Mouse (Mus musculus) embryonic stem cell, embryonic (primary cell): ENCODE results near the gene Mras.

Experiments
- CTCF ChIA-PET, 4 experiments: fragments of 300-600 bp in 2 of 4; fragments of 350-600 bp in 2 of 4; sonication (Branson Sonifier 250); formaldehyde crosslinking; loops; one replicate each; lab custom pipeline; 2022; ENCODE audit warnings: inconsistent platforms in 2 of 4; lab: Charles Lee
- POLR2A ChIA-PET, 4 experiments: fragments of 300-600 bp in 2 of 4; fragments of 350-600 bp in 2 of 4; sonication (Branson Sonifier 250); formaldehyde crosslinking; loops; one replicate each; lab custom pipeline; 2022; ENCODE audit warnings: antibody characterized with exemption in 4 of 4, inconsistent platforms in 1 of 4; lab: Charles Lee

Gene Mras

DNA sequence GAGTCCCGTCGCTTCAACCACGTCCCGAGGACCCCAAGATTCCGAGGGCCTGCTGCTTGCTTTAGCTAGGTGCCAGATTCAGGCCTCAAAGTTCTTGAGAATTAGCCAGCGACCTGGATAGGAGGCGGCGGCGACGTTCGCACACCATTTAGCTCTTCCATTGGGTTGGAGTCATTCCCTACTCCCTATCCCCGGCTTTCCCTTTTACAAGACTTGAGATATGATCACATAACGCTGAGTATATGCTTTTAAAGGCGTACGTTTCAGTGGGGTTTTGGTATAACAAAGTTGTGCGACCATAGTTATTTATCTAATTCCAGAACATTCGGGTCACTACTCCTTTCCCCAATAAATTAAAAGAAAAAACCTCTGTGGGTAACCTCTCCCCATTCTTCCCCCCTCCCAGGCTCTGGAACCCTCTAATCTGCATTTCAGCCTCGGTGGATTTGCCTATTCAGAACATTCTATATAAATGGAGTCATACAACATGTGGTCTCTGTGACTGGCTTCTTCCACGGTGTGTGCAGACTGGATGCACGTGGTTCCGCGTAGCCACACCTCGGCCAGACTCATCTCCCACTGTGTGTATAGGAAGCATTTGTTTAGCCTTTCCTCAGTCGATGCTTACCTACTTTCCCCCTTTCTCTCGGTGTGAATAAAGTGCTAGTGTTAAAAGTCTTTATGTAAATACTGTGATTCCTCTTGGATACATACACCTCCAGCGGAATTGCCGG is at the start of gene Mras:
Gene Mras (minus strand): TSS at position 351 of the 734 bp plus-strand sequence.
- ChIA-PET POLR2A (interaction anchor here (0.5 to 22.8 kb wide), 13 partner anchors 10 to 1436 kb away, joined by 3 to 395 read pairs (median 4); partner anchors contain the start of genes Armc8 (in 1 of the 4) and Cep70 (in 1 of the 4)), CTCF (interaction anchor here in 3 of 4 experiments (0.5 to 1.6 kb wide), 9 partner anchors 7 to 192 kb away, joined by 3 to 6 read pairs (median 3); partner anchors contain the start of genes Dzip1l (in 1 of the 3) and Nme9 (in 1 of the 3))

GRCm38 (mm10) chr9:99485144-99485543 is 48.0 kb upstream of the Mras start:
- ChIA-PET POLR2A (interaction anchor here in 2 of 4 experiments (1.1 to 1.4 kb wide), 2 partner anchors 13 to 91 kb away, joined by 3 read pairs; partner anchors contain the start of gene Dbr1 (in 1 of the 2)), CTCF (interaction anchor here in 2 of 4 experiments (0.7 kb wide), 2 partner anchors 14 to 16 kb away, joined by 3 read pairs; no protein-coding TSS in a partner anchor)

- ChIA-PET POLR2A (interaction anchor here in 2 of 4 experiments (1.0 to 1.5 kb wide), 4 partner anchors 13 to 211 kb away, joined by 3 read pairs; partner anchors contain the start of genes Dbr1 (in 1 of the 2) and Esyt3 (in 1 of the 2)), CTCF (interaction anchor here in 1 of 4 experiments (0.5 kb wide), 1 partner anchor 107 kb away, joined by 8 read pairs; no protein-coding TSS in a partner anchor)
Observed at GRCm38 (mm10) chr9:99484632-99485031, 47.5 kb upstream of the Mras start.

DNA sequence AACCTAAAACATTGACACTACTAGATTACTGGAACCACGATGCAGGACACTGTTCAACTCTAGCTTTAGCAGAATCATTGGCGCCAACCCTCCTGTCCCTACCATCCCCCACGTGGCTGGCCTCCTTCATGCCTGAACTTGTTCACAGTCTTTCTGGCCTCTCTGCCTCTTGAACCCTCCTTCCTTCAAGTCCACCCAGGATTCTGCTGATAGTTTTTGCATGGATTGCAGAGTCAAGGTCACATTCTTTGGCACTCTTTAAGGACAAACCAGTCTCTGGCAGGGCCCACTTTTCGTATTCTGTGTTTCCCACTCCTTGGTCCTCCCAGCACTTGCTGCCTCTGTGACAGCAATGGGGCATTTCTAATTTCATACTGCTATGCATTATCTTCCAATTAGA is 46.0 kb upstream of the Mras start:
- POLR2A ChIA-PET = interaction anchor here in 2 of 4 experiments (0.5 to 2.4 kb wide), 7 partner anchors 13 to 213 kb away, joined by 3 to 7 read pairs (median 3); partner anchors contain the start of gene Dzip1l (in 1 of the 2)

GRCm38 (mm10) chr9:99480764-99481163 is 43.6 kb upstream of the Mras start:
- ChIA-PET POLR2A (interaction anchor here in 3 of 4 experiments (0.6 to 1.8 kb wide), 4 partner anchors 83 to 181 kb away, joined by 3 to 4 read pairs (median 4); no protein-coding TSS in a partner anchor), CTCF (interaction anchor here (0.6 to 1.5 kb wide), 4 partner anchors 11 to 182 kb away, joined by 3 to 5 read pairs (median 3); no protein-coding TSS in a partner anchor)

More for the DNA sequence above, 46.0 kb upstream of the Mras start:
- CTCF ChIA-PET = interaction anchor here in 1 of 4 experiments (1.2 kb wide), 1 partner anchor 503 kb away, joined by 3 read pairs; no protein-coding TSS in a partner anchor

- CTCF ChIA-PET = interaction anchor here (0.8 to 2.3 kb wide), 7 partner anchors 9 to 108 kb away, joined by 3 to 13 read pairs (median 5); no protein-coding TSS in a partner anchor
- POLR2A ChIA-PET = interaction anchor here in 1 of 4 experiments (0.7 to 1.8 kb wide), 2 partner anchors 62 to 85 kb away, joined by 3 to 4 read pairs; no protein-coding TSS in a partner anchor
Observed at GRCm38 (mm10) chr9:99479181-99479711, 42.1 kb upstream of the Mras start.

DNA sequence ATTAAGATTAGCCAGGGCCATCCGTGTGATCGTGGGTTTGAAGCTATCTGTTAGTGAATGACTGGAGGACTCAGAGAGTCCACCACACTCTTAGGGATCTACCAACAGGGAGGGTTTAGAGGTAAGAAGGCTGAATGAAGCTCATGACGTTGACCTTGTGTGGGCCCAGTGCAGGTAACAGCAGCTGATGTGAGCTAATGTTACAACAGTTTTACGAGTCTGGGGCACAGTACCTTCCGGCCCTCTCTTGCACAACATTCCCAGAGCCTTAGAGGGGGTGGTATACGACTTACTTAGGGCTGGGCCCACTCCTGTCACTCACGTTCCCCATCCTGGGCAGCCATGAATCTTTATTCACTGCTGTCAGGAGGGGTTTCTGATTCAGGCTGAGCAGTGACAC is 34.2 kb upstream of the Mras start:
- POLR2A ChIA-PET = interaction anchor here in 1 of 4 experiments (0.6 to 1.7 kb wide), 3 partner anchors 49 to 98 kb away, joined by 3 to 5 read pairs (median 4); partner anchors contain the start of gene Armc8

GRCm38 (mm10) chr9:99470347-99471092 is 33.3 kb upstream of the Mras start:
- ChIA-PET CTCF (interaction anchor here (0.5 to 3.0 kb wide), 32 partner anchors 8 to 1248 kb away, joined by 3 to 28 read pairs (median 6); partner anchors contain the start of genes Cep70 (in 1 of the 4), Nme9 (in 1 of the 4) and Pik3cb (in 1 of the 4)), POLR2A (interaction anchor here in 2 of 4 experiments (0.6 to 1.7 kb wide), 9 partner anchors 12 to 361 kb away, joined by 3 to 7 read pairs (median 5); partner anchors contain the start of gene Armc8 (in 2 of the 2))

More for the DNA sequence above, 34.2 kb upstream of the Mras start:
- CTCF ChIA-PET = interaction anchor here (0.7 to 2.7 kb wide), 7 partner anchors 13 to 228 kb away, joined by 3 to 25 read pairs (median 8); partner anchors contain the start of genes Cep70 (in 1 of the 4) and Nme9 (in 1 of the 4)

- ChIA-PET CTCF (interaction anchor here (0.5 to 3.0 kb wide), 46 partner anchors 8 to 1248 kb away, joined by 3 to 28 read pairs (median 4); partner anchors contain the start of genes Nme9 (in 2 of the 4), Cep70 (in 1 of the 4) and Pik3cb (in 1 of the 4)), POLR2A (interaction anchor here in 2 of 4 experiments (0.6 to 1.7 kb wide), 8 partner anchors 13 to 360 kb away, joined by 3 to 7 read pairs (median 5); partner anchors contain the start of genes Armc8 (in 2 of the 2) and Dzip1l (in 1 of the 2))
Observed at GRCm38 (mm10) chr9:99469681-99470273, 32.6 kb upstream of the Mras start.

DNA sequence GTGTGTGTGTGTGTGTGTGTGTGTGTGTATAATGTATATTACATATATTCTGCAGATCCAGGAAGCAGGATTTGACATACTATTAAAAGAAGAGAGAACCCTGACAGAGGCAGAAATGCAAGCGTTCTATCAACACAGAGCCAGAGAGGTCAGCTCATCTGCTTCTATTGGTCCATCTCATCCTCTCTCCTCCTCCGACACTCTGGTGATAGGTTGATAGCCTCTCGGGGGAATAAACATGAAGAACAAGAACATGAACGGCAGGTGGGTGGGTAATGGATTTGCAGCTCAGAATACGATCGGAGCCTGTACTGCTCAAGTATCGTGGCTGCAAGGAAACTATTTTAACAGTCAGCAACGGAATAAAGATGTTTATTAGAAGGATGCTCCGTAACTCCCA is 31.4 kb upstream of the Mras start:
- ChIA-PET CTCF (interaction anchor here in 2 of 4 experiments (1.2 to 3.0 kb wide), 3 partner anchors 10 to 193 kb away, joined by 5 to 16 read pairs (median 5); no protein-coding TSS in a partner anchor), POLR2A (interaction anchor here in 1 of 4 experiments (0.6 kb wide), 1 partner anchor 14 kb away, joined by 3 read pairs; no protein-coding TSS in a partner anchor)

GRCm38 (mm10) chr9:99464876-99465275 is 27.7 kb upstream of the Mras start:
- ChIA-PET POLR2A (interaction anchor here in 2 of 4 experiments (0.6 to 1.2 kb wide), 3 partner anchors 10 to 104 kb away, joined by 3 to 4 read pairs (median 3); partner anchors contain the start of gene Armc8 (in 1 of the 2)), CTCF (interaction anchor here in 2 of 4 experiments (0.9 to 1.2 kb wide), 2 partner anchors 15 to 20 kb away, joined by 3 read pairs; no protein-coding TSS in a partner anchor)

DNA sequence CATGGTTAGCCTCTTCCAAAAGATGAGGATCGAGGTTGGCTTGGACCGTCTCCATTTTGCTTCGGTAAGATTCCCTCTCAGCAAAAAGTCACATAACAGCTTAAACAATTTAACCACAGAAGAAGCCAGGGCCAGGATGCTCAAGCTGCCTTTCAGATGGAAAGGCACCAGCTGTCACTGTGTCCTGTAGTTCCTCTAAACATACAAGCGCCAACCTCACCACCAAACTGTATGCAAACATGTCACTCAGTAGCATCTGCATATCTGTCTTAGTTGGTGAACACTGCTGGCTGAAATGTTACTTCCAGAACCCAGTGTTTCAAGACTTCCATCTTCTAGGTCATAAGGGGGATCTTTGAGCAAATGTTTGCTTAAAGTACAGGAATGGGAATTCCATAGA is 22.5 kb upstream of the Mras start:
- CTCF ChIA-PET = interaction anchor here (0.6 to 2.5 kb wide), 10 partner anchors 10 to 538 kb away, joined by 3 to 18 read pairs (median 6); no protein-coding TSS in a partner anchor

DNA sequence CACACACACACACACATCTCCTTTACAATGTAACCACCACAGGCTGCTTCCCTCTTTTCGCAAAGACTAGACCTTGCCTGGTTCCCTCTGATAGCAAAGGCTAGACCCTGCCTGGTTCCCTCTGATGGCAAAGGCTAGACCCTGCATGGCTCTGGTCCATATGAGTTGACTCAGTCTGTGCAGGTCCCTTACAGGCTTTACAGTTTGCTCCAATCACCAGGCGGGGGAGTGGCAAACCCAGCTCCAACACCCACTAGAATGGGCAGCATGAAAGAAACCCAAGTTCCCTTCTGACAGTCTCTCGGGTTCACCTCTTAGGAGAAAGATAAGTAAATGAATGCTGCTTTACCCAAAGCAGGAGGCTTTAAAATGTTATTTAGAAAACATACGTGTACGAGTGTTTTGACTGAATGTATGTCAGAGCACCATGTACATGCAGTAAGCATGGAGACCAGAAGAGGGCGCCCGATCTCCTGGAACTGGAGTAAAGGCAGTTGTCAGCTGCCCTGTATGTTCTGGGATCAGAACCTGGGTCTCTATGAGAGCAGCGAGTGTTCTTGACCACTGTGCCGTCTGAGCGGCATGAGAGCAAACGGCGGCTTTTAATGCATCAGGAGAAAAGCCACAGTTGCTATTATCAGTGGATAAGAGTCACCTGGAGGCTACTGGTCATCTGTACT is 21.5 kb upstream of the Mras start:
- CTCF ChIA-PET = interaction anchor here (0.5 to 3.1 kb wide), 45 partner anchors 9 to 530 kb away, joined by 3 to 25 read pairs (median 4); no protein-coding TSS in a partner anchor
- POLR2A ChIA-PET = interaction anchor here in 2 of 4 experiments (0.7 to 1.3 kb wide), 2 partner anchors 167 to 204 kb away, joined by 4 read pairs; no protein-coding TSS in a partner anchor

More for the DNA sequence above, 22.5 kb upstream of the Mras start:
- POLR2A ChIA-PET = no interaction called here

- CTCF ChIA-PET = interaction anchor here in 1 of 4 experiments (1.0 kb wide), 1 partner anchor 15 kb away, joined by 3 read pairs; no protein-coding TSS in a partner anchor
Observed at GRCm38 (mm10) chr9:99454211-99454610, 17.0 kb upstream of the Mras start.

DNA sequence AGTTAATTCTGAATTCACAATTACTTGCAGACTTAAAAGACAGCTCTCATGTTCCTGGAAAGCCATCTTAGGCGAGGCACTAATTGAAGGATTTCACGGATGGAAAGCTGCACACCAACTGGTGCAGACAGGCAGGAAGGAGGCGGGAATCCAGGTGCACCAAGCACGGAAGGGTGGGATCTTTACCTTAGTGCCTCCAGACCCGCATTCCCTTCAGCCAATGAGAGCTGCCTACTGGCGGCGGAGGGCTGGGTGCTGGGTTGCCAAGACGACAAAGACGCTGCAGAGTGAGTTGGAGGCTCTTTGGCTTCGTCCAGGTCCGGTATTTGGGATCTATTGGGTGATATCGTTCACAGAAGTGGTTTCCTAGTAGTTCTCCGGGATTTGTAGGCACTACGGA is 14.0 kb upstream of the Mras start, which contains the start of gene Nme9:
Gene Nme9 (plus strand): TSS at position 315 of the 400 bp plus-strand sequence.
- ChIA-PET POLR2A (interaction anchor here (0.6 to 2.2 kb wide), 12 partner anchors 12 to 310 kb away, joined by 3 to 9 read pairs (median 4); partner anchors contain the start of gene Esyt3 (in 1 of the 4)), CTCF (interaction anchor here (0.7 to 3.0 kb wide), 33 partner anchors 11 to 522 kb away, joined by 3 to 23 read pairs (median 4); partner anchors contain the start of genes Cep70 (in 1 of the 4), Dzip1l (in 1 of the 4), Esyt3 (in 1 of the 4) and Mras (in 1 of the 4))

More at GRCm38 (mm10) chr9:99454211-99454610, 17.0 kb upstream of the Mras start:
- POLR2A ChIA-PET = interaction anchor here in 2 of 4 experiments (0.7 to 1.0 kb wide), 2 partner anchors 9 to 11 kb away, joined by 3 read pairs; no protein-coding TSS in a partner anchor
